Mouse (Mus musculus) liver, embryonic 12.5 days (tissue): ENCODE data around the gene Echdc2. TPM values are rescaled to one million over a fixed set of nuclear protein-coding genes. Genes with fewer than 3 reads are reported as not detected.

Experiments used
- ATAC-seq: fragments of 200-750 bp; cut with Nextera tagmentation; 2 replicates; pipeline ENCODE4 v1.8.0; 2017; ENCODE audit warnings: moderate number of reproducible peaks, mild to moderate bottlenecking, moderate library complexity
- H3K27ac ChIP-seq: fragments of 300-500 bp; sonication (generic); 2 replicates; pipeline ENCODE4 v1.5.1; 2016; ENCODE audit warnings: mild to moderate bottlenecking
- H3K27me3 ChIP-seq: fragments of 300-500 bp; sonication (generic); replicated peaks from 2 replicates; pipeline ENCODE4 v1.6.1; 2016; ENCODE audit warnings: mild to moderate bottlenecking, moderate library complexity
- H3K36me3 ChIP-seq: fragments of 300-500 bp; sonication (generic); 2 replicates; pipeline ENCODE4 v1.6.1; 2016; ENCODE audit warnings: mild to moderate bottlenecking, moderate library complexity
- H3K4me1 ChIP-seq: fragments of 300-500 bp; sonication (generic); 2 replicates; pipeline ENCODE4 v1.6.1; 2016
- H3K4me2 ChIP-seq: fragments of 300-500 bp; sonication (generic); 2 replicates; pipeline ENCODE4 v1.6.1; 2016; ENCODE audit warnings: mild to moderate bottlenecking, moderate library complexity
- H3K4me3 ChIP-seq: fragments of 300-500 bp; sonication (generic); 2 replicates; pipeline ENCODE4 v1.5.1; 2016; ENCODE audit warnings: mild to moderate bottlenecking, moderate library complexity
- H3K9ac ChIP-seq: fragments of 300-500 bp; sonication (generic); 2 replicates; pipeline ENCODE4 v1.6.1; 2016; ENCODE audit warnings: mild to moderate bottlenecking, moderate library complexity
- H3K9me3 ChIP-seq: fragments of 300-500 bp; sonication (generic); replicated peaks from 2 replicates; pipeline ENCODE4 v1.6.1; 2016; ENCODE audit warnings: mild to moderate bottlenecking, moderate library complexity
- WGBS: fragments of 180-500 bp; shearing (Covaris S2); methylation state at CpG from one replicate; pipeline ENCODE4 v1.1.7; 2016; ENCODE audit not compliant: insufficient replicate concordance; 5-methylcytosine and 5-hydroxymethylcytosine counted together
- polyA plus RNA-seq: library from polyadenylated mRNA; unstranded; fragments of >200 nt; fragmentation: Nextera tagmentation; extraction: Ambion mirVana; gene quantifications from 2 replicates; pipeline ENCODE4 v1.2.1, GENCODE M21; 2016

Echdc2 gene
- polyA plus RNA-seq, 1 experiment from 2014 or later = 10.2 TPM

- H3K9ac ChIP-seq = peak within 1 kb of the TSS; percentile 56
- H3K36me3 ChIP-seq = no peaks in the 10 kb centered on the region
- peak within 1 kb of the TSS; percentile 77 for H3K4me2 ChIP-seq
- ATAC-seq = no peak; the same call in 1 of the 2 replicates
- H3K27ac ChIP-seq = no peak within 1 kb of the TSS
- H3K27me3 ChIP-seq = peaks cover 63% of the 10 kb centered on the region
- 4% methylated on average over 65 of the region's 107 CpGs for WGBS
- peak within 1 kb of the TSS; percentile 58 for H3K4me3 ChIP-seq
- no peaks in the 10 kb centered on the region for H3K9me3 ChIP-seq
- H3K4me1 ChIP-seq = peaks cover 11% of the 10 kb centered on the region
Observed at GRCm38 (mm10) chr4:108217332-108218179, 52.3 kb downstream of the Echdc2 start, which contains the start of gene Zyg11a. TSS of gene Zyg11a (minus strand) at chr4:108218048.

GRCm38 (mm10) chr4:108219019-108219418 lies 53.8 kb downstream of the Echdc2 start:
- Histone ChIP-seq H3K4me3 (no peak overlapping the region), H3K27me3 (peaks cover 63% of the 10 kb centered on the region), H3K4me2 (no peak overlapping the region), H3K9me3 (no peaks in the 10 kb centered on the region), H3K9ac (no peak overlapping the region), H3K4me1 (peaks cover 11% of the 10 kb centered on the region), H3K36me3 (no peaks in the 10 kb centered on the region), H3K27ac (no peak overlapping the region)
- no peak for ATAC-seq
- WGBS = 13% methylated on average over 9 of the region's 9 CpGs

- H3K4me3 ChIP-seq = no peak overlapping the region
- H3K36me3 ChIP-seq = no peaks in the 10 kb centered on the region
- no peak for ATAC-seq
- 80% methylated on average over 5 of the region's 5 CpGs for WGBS
- no peak overlapping the region for H3K9ac ChIP-seq
- no peak overlapping the region for H3K4me2 ChIP-seq
- H3K27ac ChIP-seq = no peak overlapping the region
- H3K27me3 ChIP-seq = peaks cover 30% of the 10 kb centered on the region
- peaks cover 7% of the 10 kb centered on the region for H3K4me1 ChIP-seq
- no peaks in the 10 kb centered on the region for H3K9me3 ChIP-seq
Observed at GRCm38 (mm10) chr4:108222507-108222906, 57.3 kb downstream of the Echdc2 start.

- no peaks in the 10 kb centered on the region for H3K9me3 ChIP-seq
- no peak overlapping the region for H3K4me2 ChIP-seq
- H3K9ac ChIP-seq = no peak overlapping the region
- 56% methylated on average over 3 of the region's 3 CpGs for WGBS
- no peaks in the 10 kb centered on the region for H3K4me1 ChIP-seq
- no peak overlapping the region for H3K4me3 ChIP-seq
- H3K27ac ChIP-seq = no peak overlapping the region
- H3K36me3 ChIP-seq = no peaks in the 10 kb centered on the region
- 0 out of 2 replicates have a peak, but pooled peaks cover 3% of the 10 kb centered on the region for H3K27me3 ChIP-seq
- ATAC-seq = no peak
Observed at GRCm38 (mm10) chr4:108225341-108225872, 60.2 kb downstream of the Echdc2 start.

Other genes starting within 250 kb of the Echdc2 start
- 40.1 and 42.7 TPM in 2 replicates for gene Cpt2, start 241.8 kb upstream of the Echdc2 start, polyA plus RNA-seq
- gene Slc1a7, start 197.1 kb upstream of the Echdc2 start, polyA plus RNA-seq = not detected in 2 replicates
- 0.10 and 0.23 TPM in 2 replicates for gene Podn, start 69.0 kb upstream of the Echdc2 start, polyA plus RNA-seq
- gene Scp2, start 20.4 kb upstream of the Echdc2 start, polyA plus RNA-seq = 196 and 198 TPM in 2 replicates
- 0.07 and 0.08 TPM in 2 replicates for gene Zyg11a, start 52.6 kb downstream of the Echdc2 start, polyA plus RNA-seq
- gene Zyg11b, start 135.7 kb downstream of the Echdc2 start, polyA plus RNA-seq = 4.0 and 4.5 TPM in 2 replicates
- 33.7 and 34.3 TPM in 2 replicates for gene Coa7, start 162.7 kb downstream of the Echdc2 start, polyA plus RNA-seq
- gene Shisal2a, start 217.9 kb downstream of the Echdc2 start, polyA plus RNA-seq = 0.32 TPM in 1 of 2 replicates, not detected in the other
- 12.3 and 13.6 TPM in 2 replicates for gene Gpx7, start 241.5 kb downstream of the Echdc2 start, polyA plus RNA-seq